Mouse (Mus musculus) hindlimb bud, embryonic 11.5 days (tissue): ENCODE results near the gene Nedd8.

ENCODE experiments used
- DNase-seq: peaks from one replicate; pipeline ENCODE4 v3.0.0-alpha.2; 2012; ENCODE audit warnings: low read depth, low spot score; ENCODE audit errors: extremely low spot score

The Nedd8 gene

GRCm38 (mm10) chr14:55671486-55671832 lies 465 bp downstream of the Nedd8 start:
- no peak for DNase-seq

GRCm38 (mm10) chr14:55660636-55661035 lies 11.3 kb downstream of the Nedd8 start:
- DNase-seq = no peak

GRCm38 (mm10) chr14:55659960-55660573 lies 11.9 kb downstream of the Nedd8 start, which contains the start of gene Mdp1:
Gene Mdp1, minus strand, starts transcription at chr14:55660508.
- DNase-seq = no peak

- DNase-seq = no peak
These were observed 13.9 kb downstream of the Nedd8 start for GRCm38 (mm10) chr14:55658011-55658410.

- DNase-seq = no peak
These were observed 15.0 kb downstream of the Nedd8 start for GRCm38 (mm10) chr14:55656935-55657334.

GRCm38 (mm10) chr14:55651528-55651927 lies 20.4 kb downstream of the Nedd8 start:
- DNase-seq = no peak

- DNase-seq = no peak
These were observed 22.0 kb downstream of the Nedd8 start, which contains the start of gene Tssk4 for GRCm38 (mm10) chr14:55649884-55650283. Gene Tssk4, plus strand, starts transcription at chr14:55650184.

GRCm38 (mm10) chr14:55644261-55644888 lies 27.5 kb downstream of the Nedd8 start:
- DNase-seq = no peak

- no peak for DNase-seq
These were observed 28.6 kb downstream of the Nedd8 start, which contains the start of gene Tm9sf1 for GRCm38 (mm10) chr14:55643060-55643907. Gene Tm9sf1, minus strand, starts transcription at chr14:55643806.

- no peak for DNase-seq
These were observed 29.3 kb downstream of the Nedd8 start for GRCm38 (mm10) chr14:55642679-55643059.

GRCm38 (mm10) chr14:55641291-55641690 lies 30.6 kb downstream of the Nedd8 start:
- no peak for DNase-seq

GRCm38 (mm10) chr14:55640816-55641215 lies 31.1 kb downstream of the Nedd8 start:
- DNase-seq = no peak

GRCm38 (mm10) chr14:55637795-55638194 lies 34.1 kb downstream of the Nedd8 start, which contains the start of gene Gm49378:
Gene Gm49378, minus strand, starts transcription at chr14:55637895.
- DNase-seq = no peak

- DNase-seq = peak; percentile 57
These were observed 36.4 kb downstream of the Nedd8 start, which contains the start of gene Ipo4 for GRCm38 (mm10) chr14:55635523-55636007. Gene Ipo4, minus strand, starts transcription at chr14:55635957.

- DNase-seq = no peak
These were observed 36.9 kb downstream of the Nedd8 start for GRCm38 (mm10) chr14:55634874-55635522.

- DNase-seq = no peak
These were observed 42.6 kb downstream of the Nedd8 start for GRCm38 (mm10) chr14:55629312-55629711.

- no peak for DNase-seq
These were observed 43.7 kb downstream of the Nedd8 start for GRCm38 (mm10) chr14:55628077-55628827.

GRCm38 (mm10) chr14:55618486-55619195 lies 53.3 kb downstream of the Nedd8 start:
- no peak for DNase-seq

- DNase-seq = no peak
These were observed 54.1 kb downstream of the Nedd8 start, which contains the start of gene Rec8 for GRCm38 (mm10) chr14:55617822-55618221. Gene Rec8, plus strand, starts transcription at chr14:55618037.
